Mouse (Mus musculus) heart, embryonic 16.5 days (tissue): ENCODE data around the gene Shank3. TPM values are rescaled to one million over a fixed set of nuclear protein-coding genes. Genes with fewer than 3 reads are reported as not detected.

Experiments
- ATAC-seq: fragments of 200-750 bp; cut with Nextera tagmentation; replicated peaks from 2 replicates; pipeline ENCODE4 v1.8.0; 2017; ENCODE audit warnings: moderate number of reproducible peaks; ENCODE audit not compliant: insufficient read depth, low FRiP score; ENCODE audit errors: extremely low read depth
- H3K27ac ChIP-seq: fragments of 300-500 bp; sonication (generic); 2 replicates; pipeline ENCODE4 v1.5.1; 2014; ENCODE audit warnings: mild to moderate bottlenecking, low read length, control low read depth, moderate library complexity
- H3K27me3 ChIP-seq: fragments of 300-500 bp; sonication (generic); 2 replicates; pipeline ENCODE4 v1.6.1; 2014; ENCODE audit warnings: low read length, mixed read lengths; ENCODE audit not compliant: control insufficient read depth, insufficient read depth
- H3K36me3 ChIP-seq: fragments of 300-500 bp; sonication (generic); 2 replicates; pipeline ENCODE4 v1.6.1; 2014; ENCODE audit not compliant: control insufficient read depth, insufficient read depth
- H3K4me1 ChIP-seq: fragments of 300-500 bp; sonication (generic); 2 replicates; pipeline ENCODE4 v1.6.1; 2014; ENCODE audit warnings: low read length, mixed read lengths; ENCODE audit not compliant: control insufficient read depth, insufficient read depth
- H3K4me2 ChIP-seq: fragments of 300-500 bp; sonication (generic); 2 replicates; pipeline ENCODE4 v1.6.1; 2014; ENCODE audit warnings: low read depth, mild to moderate bottlenecking, control low read depth, low read length
- H3K4me3 ChIP-seq: fragments of 300-500 bp; sonication (generic); 2 replicates; pipeline ENCODE4 v1.5.1; 2014; ENCODE audit warnings: mild to moderate bottlenecking, control low read depth, low read length
- H3K9ac ChIP-seq: fragments of 300-500 bp; sonication (generic); 2 replicates; pipeline ENCODE4 v1.6.1; 2014; ENCODE audit warnings: low read length, control low read depth
- H3K9me3 ChIP-seq: fragments of 300-500 bp; sonication (generic); replicated peaks from 2 replicates; pipeline ENCODE4 v1.6.1; 2016; ENCODE audit warnings: low read length; ENCODE audit not compliant: control insufficient read depth
- WGBS: fragments of 180-500 bp; shearing (Covaris S2); extraction: QIAGEN DNeasy Blood & Tissue Kit; methylation state at CpG from one replicate; pipeline ENCODE4 v1.1.7; 2014; 5-methylcytosine and 5-hydroxymethylcytosine counted together
- polyA plus RNA-seq: library from polyadenylated mRNA; unstranded; fragments of >200 nt; fragmentation: Nextera tagmentation; extraction: Ambion mirVana; gene quantifications from 2 replicates; pipeline ENCODE4 v1.2.1, GENCODE M21; 2015

Gene Shank3
- polyA plus RNA-seq, 1 experiment from 2014 or later = 1.6 TPM

GRCm38 (mm10) chr15:89475293-89475600, 24.2 kb upstream of the Shank3 start:
- Histone ChIP-seq H3K36me3 (no peaks in the 10 kb centered on the region), H3K4me2 (peak overlapping the region; percentile 92), H3K9me3 (no peaks in the 10 kb centered on the region), H3K4me1 (peaks cover 12% of the 10 kb centered on the region), H3K4me3 (peak overlapping the region; percentile 66), H3K9ac (peak overlapping the region; percentile 77), H3K27me3 (no peaks in the 10 kb centered on the region), H3K27ac (no peak overlapping the region)
- no peak for ATAC-seq
- WGBS = 91% methylated on average over 7 of the region's 7 CpGs

GRCm38 (mm10) chr15:89475611-89476474, 23.6 kb upstream of the Shank3 start:
- H3K4me3 ChIP-seq = peak overlapping the region; percentile 66
- peaks cover 15% of the 10 kb centered on the region for H3K4me1 ChIP-seq
- peak overlapping the region; percentile 92 for H3K4me2 ChIP-seq
- peak; percentile 95 for ATAC-seq
- H3K36me3 ChIP-seq = no peaks in the 10 kb centered on the region
- 8% methylated on average over 44 of the region's 44 CpGs for WGBS
- no peaks in the 10 kb centered on the region for H3K27me3 ChIP-seq
- H3K27ac ChIP-seq = peak overlapping the region; percentile 83
- H3K9me3 ChIP-seq = no peaks in the 10 kb centered on the region
- peak overlapping the region; percentile 77 for H3K9ac ChIP-seq

GRCm38 (mm10) chr15:89476475-89476815, 23.0 kb upstream of the Shank3 start:
- peaks cover 15% of the 10 kb centered on the region for H3K4me1 ChIP-seq
- H3K9ac ChIP-seq = peak overlapping the region; percentile 77
- peak overlapping the region; percentile 83 for H3K27ac ChIP-seq
- no peak for ATAC-seq
- no peaks in the 10 kb centered on the region for H3K36me3 ChIP-seq
- 4% methylated on average over 5 of the region's 5 CpGs for WGBS
- H3K4me2 ChIP-seq = peak overlapping the region; percentile 92
- peak overlapping the region; percentile 66 for H3K4me3 ChIP-seq
- no peaks in the 10 kb centered on the region for H3K9me3 ChIP-seq
- no peaks in the 10 kb centered on the region for H3K27me3 ChIP-seq

- Histone ChIP-seq H3K9ac (peak within 1 kb of the TSS; percentile 77), H3K36me3 (no peaks in the 10 kb centered on the region), H3K4me3 (peak within 1 kb of the TSS; percentile 66), H3K4me2 (peak within 1 kb of the TSS; percentile 92), H3K27ac (peak within 1 kb of the TSS; percentile 83), H3K27me3 (no peaks in the 10 kb centered on the region), H3K9me3 (no peaks in the 10 kb centered on the region), H3K4me1 (peaks cover 15% of the 10 kb centered on the region)
- 28% methylated on average over 9 of the region's 9 CpGs for WGBS
- ATAC-seq = no peak
Measured at GRCm38 (mm10) chr15:89477091-89477491, 22.3 kb upstream of the Shank3 start, which contains the start of gene Arsa. Gene Arsa, minus strand, starts transcription at chr15:89477425.

GRCm38 (mm10) chr15:89477806-89478205, 21.6 kb upstream of the Shank3 start:
- no peaks in the 10 kb centered on the region for H3K27me3 ChIP-seq

GRCm38 (mm10) chr15:89478622-89479021, 20.8 kb upstream of the Shank3 start:
- Histone ChIP-seq H3K9me3 (no peaks in the 10 kb centered on the region; the same call in 1 of the 2 replicates), H3K4me1 (peaks cover 15% of the 10 kb centered on the region), H3K4me3 (no peak overlapping the region), H3K36me3 (no peaks in the 10 kb centered on the region), H3K27me3 (no peaks in the 10 kb centered on the region), H3K4me2 (no peak overlapping the region), H3K9ac (no peak overlapping the region), H3K27ac (no peak overlapping the region)
- WGBS = 86% methylated on average over 3 of the region's 3 CpGs
- no peak for ATAC-seq

More at GRCm38 (mm10) chr15:89477806-89478205, 21.6 kb upstream of the Shank3 start:
- Histone ChIP-seq H3K27ac (peak overlapping the region; percentile 25; the same call in 1 of the 2 replicates), H3K4me3 (no peak overlapping the region), H3K4me1 (peaks cover 15% of the 10 kb centered on the region), H3K9me3 (no peaks in the 10 kb centered on the region; the same call in 1 of the 2 replicates), H3K36me3 (no peaks in the 10 kb centered on the region), H3K4me2 (no peak overlapping the region), H3K9ac (no peak overlapping the region)
- 56% methylated on average over 8 of the region's 8 CpGs for WGBS
- no peak for ATAC-seq

GRCm38 (mm10) chr15:89480584-89480983, 18.8 kb upstream of the Shank3 start:
- Histone ChIP-seq H3K4me3 (no peak overlapping the region), H3K36me3 (no peaks in the 10 kb centered on the region), H3K27ac (peak overlapping the region; percentile 73), H3K4me1 (peaks cover 10% of the 10 kb centered on the region), H3K9ac (no peak overlapping the region), H3K27me3 (no peaks in the 10 kb centered on the region), H3K4me2 (peak overlapping the region; percentile 34), H3K9me3 (no peaks in the 10 kb centered on the region; the same call in 1 of the 2 replicates)
- peak; percentile 56 for ATAC-seq
- 42% methylated on average over 8 of the region's 8 CpGs for WGBS

- H3K36me3 ChIP-seq = no peaks in the 10 kb centered on the region
- peaks cover 8% of the 10 kb centered on the region; the same call in 1 of the 2 replicates for H3K9me3 ChIP-seq
- no peak for ATAC-seq
- H3K4me3 ChIP-seq = no peak overlapping the region
- H3K9ac ChIP-seq = no peak overlapping the region
- H3K4me2 ChIP-seq = no peak overlapping the region
- H3K27ac ChIP-seq = no peak overlapping the region
- WGBS = 59% methylated on average over 12 of the region's 12 CpGs
- H3K4me1 ChIP-seq = no peaks in the 10 kb centered on the region
- H3K27me3 ChIP-seq = no peaks in the 10 kb centered on the region
Measured at GRCm38 (mm10) chr15:89488182-89488581, 11.2 kb upstream of the Shank3 start.

GRCm38 (mm10) chr15:89488611-89489117, 10.8 kb upstream of the Shank3 start:
- no peak overlapping the region for H3K4me3 ChIP-seq
- H3K27ac ChIP-seq = no peak overlapping the region
- 36% methylated on average over 14 of the region's 14 CpGs for WGBS
- no peaks in the 10 kb centered on the region for H3K4me1 ChIP-seq
- no peak for ATAC-seq
- H3K9ac ChIP-seq = no peak overlapping the region
- no peaks in the 10 kb centered on the region for H3K36me3 ChIP-seq
- H3K27me3 ChIP-seq = no peaks in the 10 kb centered on the region
- H3K4me2 ChIP-seq = no peak overlapping the region
- H3K9me3 ChIP-seq = peaks cover 8% of the 10 kb centered on the region; the same call in 1 of the 2 replicates
